In the genomic region with DNA sequence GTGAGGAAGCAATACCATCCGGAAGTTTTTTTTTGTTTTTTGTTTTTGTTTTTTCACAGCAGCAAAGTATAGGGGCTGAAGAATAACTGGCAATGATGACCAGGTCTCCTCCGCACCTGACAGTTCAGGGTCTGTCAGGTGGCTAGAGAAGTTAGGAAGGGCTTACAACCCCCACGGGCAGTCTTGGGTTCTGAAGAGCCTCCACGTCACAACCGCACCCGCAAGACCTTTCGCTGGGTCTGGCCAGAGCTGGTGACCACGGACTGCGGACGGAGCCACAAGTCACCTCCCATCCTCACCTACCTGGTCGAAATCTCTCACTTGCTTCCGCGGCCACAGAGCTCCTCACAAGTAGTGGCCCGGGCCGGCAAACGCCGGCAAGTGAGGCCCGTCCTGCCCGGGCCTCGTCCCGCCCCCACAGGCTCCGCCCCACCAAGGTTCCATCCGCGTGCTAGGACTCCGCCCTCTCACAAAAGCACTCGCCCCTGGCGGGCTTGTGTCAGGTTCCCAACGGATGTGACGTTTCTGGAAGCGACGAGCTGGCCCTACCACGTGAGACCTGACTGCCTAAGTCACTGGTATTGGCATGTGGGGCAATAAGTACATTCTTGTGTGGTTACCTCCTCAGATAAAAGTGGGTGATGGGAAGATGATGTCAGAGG, we compare ENCODE assay signal across 8 mouse cellular contexts. TPM values are rescaled to one million over a fixed set of nuclear protein-coding genes. Genes with fewer than 3 reads are reported as not detected.
DNase-seq lines count a peak whose midpoint lies in the region; ATAC-seq and TF ChIP-seq lines count a peak whose summit lies in the region.

A gene (minus strand): TSS at position 331 of the 662 bp plus-strand sequence.
A gene (minus strand): TSS at position 462 of the 662 bp plus-strand sequence.

- H3K4me1 ChIP-seq in heart, embryonic 13.5 days = peaks cover 9% of the 10 kb centered on the region; the same call in 1 of the 2 replicates
- no peaks in the 10 kb centered on the region; the same call in 1 of the 2 replicates for H3K4me1 ChIP-seq in liver, embryonic 11.5 days (replicated peaks; ENCODE audit: control insufficient read depth, insufficient read depth, low read length)
- H3K4me1 ChIP-seq in stomach, embryonic 14.5 days (ENCODE audit: control insufficient read depth, insufficient read depth, low read length) = peaks cover 3% of the 10 kb centered on the region

- peak; percentile 88 for ATAC-seq in heart, embryonic 13.5 days (ENCODE audit: extremely low read depth, insufficient number of reproducible peaks, low FRiP score, low TSS enrichment)
- ATAC-seq in liver, embryonic 11.5 days (replicated peaks; ENCODE audit: low FRiP score) = peak; percentile 90
- peak; percentile 90 for ATAC-seq in stomach, embryonic 14.5 days (ENCODE audit: insufficient number of reproducible peaks, insufficient read depth, low FRiP score, low read depth)

- no peaks in the 10 kb centered on the region for H3K27me3 ChIP-seq in heart, embryonic 13.5 days (replicated peaks)
- no peaks in the 10 kb centered on the region for H3K27me3 ChIP-seq in liver, embryonic 11.5 days (replicated peaks; ENCODE audit: control insufficient read depth, insufficient read depth, low read length)
- H3K27me3 ChIP-seq in myocyte (ENCODE audit: control insufficient read depth, insufficient read depth, insufficient read length) = no peaks in the 10 kb centered on the region
- H3K27me3 ChIP-seq in stomach, embryonic 14.5 days (ENCODE audit: control insufficient read depth, insufficient read depth, low read length) = no peaks in the 10 kb centered on the region

- peak within 1 kb of the TSS; percentile 59 for H3K4me3 ChIP-seq in heart, embryonic 13.5 days
- H3K4me3 ChIP-seq in liver, embryonic 11.5 days (ENCODE audit: low read depth, low read length) = peak within 1 kb of the TSS; percentile 58
- H3K4me3 ChIP-seq in myocyte = peak within 1 kb of the TSS; percentile 38
- H3K4me3 ChIP-seq in stomach, embryonic 14.5 days (ENCODE audit: low read depth, low read length) = peak within 1 kb of the TSS; percentile 34

- 14% methylated on average over 32 of the region's 32 CpGs for WGBS in heart, embryonic 13.5 days
- WGBS in liver, embryonic 11.5 days = 15% methylated on average over 32 of the region's 32 CpGs
- WGBS in stomach, embryonic 14.5 days = 26% methylated on average over 32 of the region's 32 CpGs

- peaks cover 9% of the 10 kb centered on the region; the same call in 1 of the 2 replicates for H3K36me3 ChIP-seq in heart, embryonic 13.5 days
- H3K36me3 ChIP-seq in liver, embryonic 11.5 days (ENCODE audit: control insufficient read depth, insufficient read depth, low read length) = no peaks in the 10 kb centered on the region
- no peaks in the 10 kb centered on the region for H3K36me3 ChIP-seq in myocyte (ENCODE audit: control insufficient read depth, insufficient read depth)
- no peaks in the 10 kb centered on the region for H3K36me3 ChIP-seq in stomach, embryonic 14.5 days (ENCODE audit: control insufficient read depth, insufficient read depth, low read length)

- H3K9ac ChIP-seq in heart, embryonic 13.5 days = peak within 1 kb of the TSS; percentile 80
- H3K9ac ChIP-seq in liver, embryonic 11.5 days (ENCODE audit: low read depth, low read length) = peak within 1 kb of the TSS; percentile 72
- peak within 1 kb of the TSS; percentile 21; the same call in 1 of the 2 replicates for H3K9ac ChIP-seq in stomach, embryonic 14.5 days (replicated peaks; ENCODE audit: low read depth, low read length)

- H3K79me2 ChIP-seq in myocyte (ENCODE audit: control insufficient read depth, insufficient read depth) = peaks cover under 1% of the 10 kb centered on the region

- H3K27ac ChIP-seq in heart, embryonic 13.5 days (replicated peaks) = no peak within 1 kb of the TSS
- H3K27ac ChIP-seq in liver, embryonic 11.5 days (ENCODE audit: low read depth, low read length) = no peak within 1 kb of the TSS; the same call in 1 of the 2 replicates
- H3K27ac ChIP-seq in stomach, embryonic 14.5 days (ENCODE audit: low read length) = no peak within 1 kb of the TSS

- H3ac ChIP-seq in myocyte (ENCODE audit: control insufficient read depth, insufficient read length) = no peak within 1 kb of the TSS

- no peaks in the 10 kb centered on the region for H3K9me3 ChIP-seq in heart, embryonic 13.5 days
- H3K9me3 ChIP-seq in liver, embryonic 11.5 days (ENCODE audit: control insufficient read depth, low read length) = no peaks in the 10 kb centered on the region
- no peaks in the 10 kb centered on the region for H3K9me3 ChIP-seq in stomach, embryonic 14.5 days (ENCODE audit: control insufficient read depth, low read depth, low read length)

- peak; percentile 82 for TF ChIP-seq POLR2A in myocyte (IDR thresholded peaks at IDR 0.05; ENCODE audit: insufficient read length, low read depth)

- H3K4me2 ChIP-seq in heart, embryonic 13.5 days = peak within 1 kb of the TSS; percentile 74
- H3K4me2 ChIP-seq in liver, embryonic 11.5 days = peak within 1 kb of the TSS; percentile 70
- H3K4me2 ChIP-seq in myocyte (ENCODE audit: low read depth) = peak within 1 kb of the TSS; percentile 91
- peak within 1 kb of the TSS; percentile 48 for H3K4me2 ChIP-seq in stomach, embryonic 14.5 days (replicated peaks; ENCODE audit: low read depth, low read length)

- peak; percentile 80 to 82 for DNase-seq in CD8-positive naive resting alpha-beta T cell, adult 2 months (ENCODE audit: low read depth in 2 of 2, low spot score in 2 of 2)
- DNase-seq in c-Kit-positive CD71-negative TER-119-negative erythroid progenitor cells, embryonic 14.5 days (ENCODE audit: low read depth) = peak; percentile 60
- DNase-seq in fibroblast of lung, adult 2 months (ENCODE audit: low read depth) = peak; percentile 83
- DNase-seq in kidney, postnatal 10 days = peak; percentile 91
- DNase-seq in liver, embryonic 11.5 days (ENCODE audit: low spot score) = peak; percentile 78

TF ChIP-seq in myocyte, 11 proteins besides CTCF, POLR2A, EP300 and RAD21:
- TF ChIP-seq POLR2AphosphoS2 (IDR thresholded peaks at IDR 0.05; ENCODE audit: insufficient read length, low read depth) (peak; percentile 80), TCF12 (IDR thresholded peaks at IDR 0.05; ENCODE audit: insufficient read depth, poor library complexity, severe bottlenecking) (no peak), E2F4 (IDR thresholded peaks at IDR 0.05; ENCODE audit: insufficient read depth) (peak; percentile 16), CEBPB (IDR thresholded peaks at IDR 0.05; ENCODE audit: insufficient read depth, poor library complexity, severe bottlenecking) (no peak), USF1 (IDR thresholded peaks at IDR 0.05; ENCODE audit: low read depth) (peak; percentile 80)

RNA-seq across cellular contexts. Expression of the first gene that starts in this region (rescaled TPM):
- polyA plus RNA-seq in heart, embryonic 13.5 days (2015; fragmentation: Nextera tagmentation; extraction: Ambion mirVana) = 59.3 TPM in 2 replicates
- 72.0 and 75.4 TPM in 2 replicates for polyA plus RNA-seq in liver, embryonic 11.5 days (2014; fragmentation: Nextera tagmentation; extraction: Ambion mirVana)
- 51.5 TPM for polyA plus RNA-seq in myocyte (2012; fragmentation: generic; extraction: Trizol)
- polyA plus RNA-seq in stomach, embryonic 14.5 days (2014; fragmentation: Nextera tagmentation; extraction: Ambion mirVana) = 73.7 and 77.5 TPM in 2 replicates

RNA-seq across cellular contexts. Expression of the second gene that starts in this region (rescaled TPM):
- polyA plus RNA-seq in heart, embryonic 13.5 days (2015; fragmentation: Nextera tagmentation; extraction: Ambion mirVana) = 16.1 and 16.3 TPM in 2 replicates
- polyA plus RNA-seq in liver, embryonic 11.5 days (2014; fragmentation: Nextera tagmentation; extraction: Ambion mirVana) = 11.9 and 13.0 TPM in 2 replicates
- polyA plus RNA-seq in myocyte (2012; fragmentation: generic; extraction: Trizol) = 11.2 TPM
- polyA plus RNA-seq in stomach, embryonic 14.5 days (2014; fragmentation: Nextera tagmentation; extraction: Ambion mirVana) = 18.1 and 20.0 TPM in 2 replicates

Comparison
In these comparisons a context has a peak if more than half of its experiments do, and no peak if none do; other contexts are left out.
1. H3K9ac ChIP-seq: peak in every context shown above with its lines; median percentile 80 in heart, embryonic 13.5 days; 72 in liver, embryonic 11.5 days; 21 in stomach, embryonic 14.5 days.